Mouse (Mus musculus): Measurements from ENCODE around the gene B3galt1. TPM values are rescaled to one million over a fixed set of nuclear protein-coding genes. Genes with fewer than 3 reads are reported as not detected.

B3galt1 gene
- total and polyA plus RNA-seq, 3 experiments, result not detected

DNA sequence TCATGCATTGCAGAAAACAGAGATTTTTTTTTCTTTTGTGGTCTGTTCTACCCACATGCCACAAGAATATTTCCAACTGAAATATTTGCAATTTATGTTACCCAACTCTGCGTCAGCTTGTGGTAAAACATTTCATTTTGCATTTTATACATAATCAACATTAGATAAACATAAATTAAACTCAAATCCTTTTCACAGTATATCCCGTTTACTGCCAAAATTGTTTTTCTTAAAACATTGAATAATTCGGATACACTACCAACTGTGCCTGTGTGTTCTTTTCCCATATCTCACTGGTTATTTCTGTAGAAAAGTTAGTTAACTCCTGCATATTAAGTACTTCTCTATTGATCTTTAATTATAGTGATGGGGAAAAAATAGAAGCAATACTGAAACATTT is 285.1 kb downstream of the B3galt1 start:
- H3K4me3 ChIP-seq (ENCODE audit: control insufficient read depth in 1 of 2, insufficient read depth in 1 of 2, low read depth in 2 of 2, low read length in 2 of 2), result no peak overlapping the region
- no peak for TF ChIP-seq POLR2A (IDR thresholded peaks at IDR 0.05; ENCODE audit: control insufficient read depth in 1 of 2, insufficient read depth in 1 of 2, low read depth in 1 of 2, low read length in 2 of 2, poor library complexity in 1 of 2)
- no peak for TF ChIP-seq EP300 (IDR thresholded peaks at IDR 0.05; ENCODE audit: low read depth in 1 of 2, low read length in 2 of 2)
- no peak for TF ChIP-seq TAL1 (IDR thresholded peaks at IDR 0.05; ENCODE audit: low read length)
- no peak for TF ChIP-seq CHD1 (IDR thresholded peaks at IDR 0.05; ENCODE audit: low read depth, low read length)
- H3K36me3 ChIP-seq (ENCODE audit: control insufficient read depth in 1 of 2, insufficient read depth in 2 of 2, low read length in 2 of 2), result no peaks in the 10 kb centered on the region
- H3K4me1 ChIP-seq (ENCODE audit: control insufficient read depth in 1 of 2, insufficient read depth in 2 of 2, low read length in 2 of 2), result no peaks in the 10 kb centered on the region
- no peak for DNase-seq (ENCODE audit: low read depth, low spot score)
- no peak overlapping the region for H3K27ac ChIP-seq (ENCODE audit: control insufficient read depth, low read depth, low read length)
- H3K9me3 ChIP-seq (replicated peaks; ENCODE audit: insufficient read depth, low read length), result no peaks in the 10 kb centered on the region
- no peaks in the 10 kb centered on the region for H3K27me3 ChIP-seq (ENCODE audit: control insufficient read depth in 1 of 2, insufficient read depth in 2 of 2, low read length in 2 of 2)
- H3K9ac ChIP-seq (ENCODE audit: control insufficient read depth, low read depth, low read length, poor library complexity, severe bottlenecking), result no peak overlapping the region
- H3K79me2 ChIP-seq (ENCODE audit: control insufficient read depth, insufficient read depth, low read length, poor library complexity), result no peaks in the 10 kb centered on the region

DNA sequence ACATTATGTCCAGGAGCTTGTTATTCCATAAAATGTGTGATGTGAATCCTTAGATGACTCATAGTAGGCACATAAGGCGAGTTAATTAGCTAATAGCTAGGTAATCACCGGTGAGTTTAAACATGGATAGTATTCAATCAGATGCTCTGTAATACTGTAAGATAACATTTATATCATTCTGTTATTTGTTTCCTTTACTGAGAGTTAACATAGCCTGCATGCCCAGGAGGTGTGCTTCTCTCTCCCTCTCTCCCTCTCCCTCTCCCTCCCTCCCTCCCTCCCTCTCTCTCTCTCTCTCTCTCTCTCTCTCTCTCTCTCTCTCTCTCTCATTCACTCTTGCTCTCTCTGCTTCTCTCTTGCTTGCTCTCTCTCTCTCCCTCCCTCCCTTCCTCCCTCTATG is 292.7 kb downstream of the B3galt1 start:
- Histone ChIP-seq H3K9me3 (replicated peaks; ENCODE audit: insufficient read depth, low read length) (no peaks in the 10 kb centered on the region), H3K9ac (ENCODE audit: control insufficient read depth, low read depth, low read length, poor library complexity, severe bottlenecking) (no peak overlapping the region), H3K27me3 (ENCODE audit: control insufficient read depth in 1 of 2, insufficient read depth in 2 of 2, low read length in 2 of 2) (no peaks in the 10 kb centered on the region), H3K79me2 (ENCODE audit: control insufficient read depth, insufficient read depth, low read length, poor library complexity) (no peaks in the 10 kb centered on the region), H3K27ac (ENCODE audit: control insufficient read depth, low read depth, low read length) (no peak overlapping the region), H3K36me3 (ENCODE audit: control insufficient read depth in 1 of 2, insufficient read depth in 2 of 2, low read length in 2 of 2) (no peaks in the 10 kb centered on the region), H3K4me1 (ENCODE audit: control insufficient read depth in 1 of 2, insufficient read depth in 2 of 2, low read length in 2 of 2) (no peaks in the 10 kb centered on the region), H3K4me3 (ENCODE audit: control insufficient read depth in 1 of 2, insufficient read depth in 1 of 2, low read depth in 2 of 2, low read length in 2 of 2) (no peak overlapping the region)
- no peak for DNase-seq (ENCODE audit: low read depth, low spot score)
- TF ChIP-seq ZC3H11A (IDR thresholded peaks at IDR 0.05; ENCODE audit: low read depth, low read length), result no peak
- TF ChIP-seq MAX (IDR thresholded peaks at IDR 0.05; ENCODE audit: low read length), result no peak
- no peak for TF ChIP-seq MYB (IDR thresholded peaks at IDR 0.05; ENCODE audit: low read depth, low read length)
- TF ChIP-seq MAFK (IDR thresholded peaks at IDR 0.05; ENCODE audit: borderline replicate concordance, low read depth, low read length), result no peak
- TF ChIP-seq TAL1 (IDR thresholded peaks at IDR 0.05; ENCODE audit: low read length), result no peak
- no peak for TF ChIP-seq MYC (IDR thresholded peaks at IDR 0.05; ENCODE audit: low read depth, low read length)
- no peak for TF ChIP-seq MEF2A (IDR thresholded peaks at IDR 0.05; ENCODE audit: extremely low read depth, insufficient replicate concordance, low read depth, low read length, poor library complexity, severe bottlenecking)
- no peak for TF ChIP-seq E2F4 (IDR thresholded peaks at IDR 0.05; ENCODE audit: borderline replicate concordance, low read depth, low read length)
- TF ChIP-seq POLR2AphosphoS5 (IDR thresholded peaks at IDR 0.05; ENCODE audit: borderline replicate concordance, low read depth, low read length), result no peak
- TF ChIP-seq CTCF (IDR thresholded peaks at IDR 0.05 in 2 of 3, conservative IDR thresholded peaks at IDR 0.05 in 1 of 3; ENCODE audit: control insufficient read depth in 1 of 3, insufficient read depth in 1 of 3, low read depth in 2 of 3, low read length in 3 of 3, poor library complexity in 1 of 3, severe bottlenecking in 1 of 3), result no peak
- no peak for TF ChIP-seq KAT2A (conservative IDR thresholded peaks at IDR 0.05; ENCODE audit: low read depth, low read length)
- TF ChIP-seq SMC3 (IDR thresholded peaks at IDR 0.05; ENCODE audit: low read depth, low read length), result no peak
- TF ChIP-seq NRF1 (IDR thresholded peaks at IDR 0.05; ENCODE audit: insufficient read depth, low read depth, low read length, poor library complexity, severe bottlenecking), result no peak
- TF ChIP-seq CHD2 (IDR thresholded peaks at IDR 0.05; ENCODE audit: low read length), result no peak
- no peak for TF ChIP-seq ZMIZ1 (IDR thresholded peaks at IDR 0.05; ENCODE audit: low read depth, low read length)

Data from MEL (cell line).